Mouse (Mus musculus): ENCODE results near the gene Col27a1. TPM values are rescaled to one million over a fixed set of nuclear protein-coding genes. Genes with fewer than 3 reads are reported as not detected.

The Col27a1 gene
- polyA plus RNA-seq, 1 experiment, result 11.5 TPM

GRCm38 (mm10) chr4:63370897-63371296 lies 157.1 kb downstream of the Col27a1 start:
- DNase-seq, result no peak
- no peak for TF ChIP-seq POLR2A (IDR thresholded peaks at IDR 0.05; ENCODE audit: borderline replicate concordance, extremely low read depth, low read depth, low read length)
- TF ChIP-seq CTCF (IDR thresholded peaks at IDR 0.05; ENCODE audit: insufficient read depth, low read length), result no peak
- no peaks in the 10 kb centered on the region for H3K4me1 ChIP-seq (ENCODE audit: control insufficient read depth, insufficient read depth, low read length)
- no peak overlapping the region for H3K4me3 ChIP-seq (replicated peaks; ENCODE audit: extremely low read depth, low read depth, low read length)
- WGBS, result 67% methylated on average over 7 of the region's 7 CpGs

DNA sequence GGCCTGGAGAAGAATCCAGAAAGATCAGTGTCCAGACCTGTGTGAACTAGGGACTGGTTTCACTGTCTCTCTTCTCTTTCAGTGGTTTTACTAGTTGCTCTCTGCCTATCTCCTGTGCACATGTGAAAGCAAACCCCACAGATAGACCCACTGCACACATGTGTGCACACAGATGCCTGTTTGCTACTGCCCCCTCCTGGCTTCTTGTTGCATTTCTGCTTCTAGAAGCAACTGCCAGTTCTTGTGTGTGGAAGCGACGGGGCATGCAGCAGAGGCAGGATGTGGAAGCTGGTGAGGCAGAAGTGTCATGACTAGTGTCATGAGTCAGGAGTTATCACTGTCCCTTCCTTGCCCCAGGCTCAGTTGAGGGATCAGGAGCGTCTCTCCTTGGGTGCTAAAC lies 158.1 kb downstream of the Col27a1 start:
- WGBS, result 41% methylated on average over 3 of the region's 3 CpGs
- H3K4me3 ChIP-seq (replicated peaks; ENCODE audit: extremely low read depth, low read depth, low read length), result no peak overlapping the region
- TF ChIP-seq POLR2A (IDR thresholded peaks at IDR 0.05; ENCODE audit: borderline replicate concordance, extremely low read depth, low read depth, low read length), result no peak
- TF ChIP-seq CTCF (IDR thresholded peaks at IDR 0.05; ENCODE audit: insufficient read depth, low read length), result peak; percentile 57
- H3K4me1 ChIP-seq (ENCODE audit: control insufficient read depth, insufficient read depth, low read length), result no peaks in the 10 kb centered on the region
- DNase-seq, result no peak

DNA sequence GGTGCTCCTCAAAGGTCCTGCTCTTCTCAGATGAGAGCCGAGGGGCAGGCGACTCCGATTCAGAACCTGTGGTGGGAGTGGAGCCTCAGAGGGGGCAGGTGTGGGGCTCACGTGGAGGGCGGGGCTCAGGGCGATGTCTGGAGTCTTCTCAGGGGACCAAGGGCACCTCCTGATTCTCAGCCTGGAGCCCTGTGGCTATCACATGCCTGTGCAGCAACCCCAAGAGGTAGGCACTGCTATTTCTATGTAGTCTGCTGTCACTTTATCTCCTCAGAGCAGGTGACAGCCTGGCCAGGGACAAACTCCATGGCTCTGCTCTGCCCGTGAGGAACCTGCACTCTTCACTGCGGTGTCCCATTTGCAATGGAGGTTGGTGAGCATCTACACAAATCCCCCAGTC lies 159.6 kb downstream of the Col27a1 start:
- H3K4me1 ChIP-seq (ENCODE audit: control insufficient read depth, insufficient read depth, low read length), result no peaks in the 10 kb centered on the region
- no peak for TF ChIP-seq CTCF (IDR thresholded peaks at IDR 0.05; ENCODE audit: insufficient read depth, low read length)
- TF ChIP-seq POLR2A (IDR thresholded peaks at IDR 0.05; ENCODE audit: borderline replicate concordance, extremely low read depth, low read depth, low read length), result no peak
- H3K4me3 ChIP-seq (replicated peaks; ENCODE audit: extremely low read depth, low read depth, low read length), result no peak overlapping the region
- no peak for DNase-seq
- WGBS, result 97% methylated on average over 8 of the region's 8 CpGs

GRCm38 (mm10) chr4:63374331-63374730 lies 160.5 kb downstream of the Col27a1 start:
- no peaks in the 10 kb centered on the region for H3K4me1 ChIP-seq (ENCODE audit: control insufficient read depth, insufficient read depth, low read length)
- no peak overlapping the region for H3K4me3 ChIP-seq (replicated peaks; ENCODE audit: extremely low read depth, low read depth, low read length)
- TF ChIP-seq CTCF (IDR thresholded peaks at IDR 0.05; ENCODE audit: insufficient read depth, low read length) (no peak), POLR2A (IDR thresholded peaks at IDR 0.05; ENCODE audit: borderline replicate concordance, extremely low read depth, low read depth, low read length) (no peak)
- no peak for DNase-seq
- 76% methylated on average over 12 of the region's 12 CpGs for WGBS

GRCm38 (mm10) chr4:63375367-63375766 lies 161.6 kb downstream of the Col27a1 start:
- DNase-seq, result no peak
- no peaks in the 10 kb centered on the region for H3K4me1 ChIP-seq (ENCODE audit: control insufficient read depth, insufficient read depth, low read length)
- no peak overlapping the region for H3K4me3 ChIP-seq (replicated peaks; ENCODE audit: extremely low read depth, low read depth, low read length)
- no peak for TF ChIP-seq CTCF (IDR thresholded peaks at IDR 0.05; ENCODE audit: insufficient read depth, low read length)
- TF ChIP-seq POLR2A (IDR thresholded peaks at IDR 0.05; ENCODE audit: borderline replicate concordance, extremely low read depth, low read depth, low read length), result no peak
- WGBS, result 77% methylated on average over 1 of the region's 1 CpGs

DNA sequence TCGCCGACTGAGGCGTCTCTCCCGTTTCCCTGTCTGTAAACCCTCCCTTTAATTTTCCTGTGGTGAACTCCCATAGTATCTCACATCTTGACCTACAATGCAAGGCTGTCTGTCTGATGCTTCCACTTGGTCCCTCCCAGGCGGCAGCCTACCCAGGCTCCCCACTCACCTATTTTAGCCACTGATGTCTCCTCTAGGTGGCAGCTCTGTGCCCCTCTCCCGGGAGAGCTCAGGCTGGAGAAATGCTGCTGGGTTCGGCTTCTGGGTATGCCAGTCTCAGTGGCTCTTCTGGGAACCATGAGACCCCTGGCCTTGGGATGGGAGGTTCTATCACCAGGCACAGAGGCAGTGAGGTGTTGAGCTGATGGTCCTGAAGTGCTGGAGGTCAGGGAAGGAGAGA lies 163.7 kb downstream of the Col27a1 start:
- WGBS, result 72% methylated on average over 7 of the region's 7 CpGs
- TF ChIP-seq CTCF (IDR thresholded peaks at IDR 0.05; ENCODE audit: insufficient read depth, low read length) (0 out of 2 replicates have a peak, but pooled peaks have one; percentile 26), POLR2A (IDR thresholded peaks at IDR 0.05; ENCODE audit: borderline replicate concordance, extremely low read depth, low read depth, low read length) (no peak)

DNA sequence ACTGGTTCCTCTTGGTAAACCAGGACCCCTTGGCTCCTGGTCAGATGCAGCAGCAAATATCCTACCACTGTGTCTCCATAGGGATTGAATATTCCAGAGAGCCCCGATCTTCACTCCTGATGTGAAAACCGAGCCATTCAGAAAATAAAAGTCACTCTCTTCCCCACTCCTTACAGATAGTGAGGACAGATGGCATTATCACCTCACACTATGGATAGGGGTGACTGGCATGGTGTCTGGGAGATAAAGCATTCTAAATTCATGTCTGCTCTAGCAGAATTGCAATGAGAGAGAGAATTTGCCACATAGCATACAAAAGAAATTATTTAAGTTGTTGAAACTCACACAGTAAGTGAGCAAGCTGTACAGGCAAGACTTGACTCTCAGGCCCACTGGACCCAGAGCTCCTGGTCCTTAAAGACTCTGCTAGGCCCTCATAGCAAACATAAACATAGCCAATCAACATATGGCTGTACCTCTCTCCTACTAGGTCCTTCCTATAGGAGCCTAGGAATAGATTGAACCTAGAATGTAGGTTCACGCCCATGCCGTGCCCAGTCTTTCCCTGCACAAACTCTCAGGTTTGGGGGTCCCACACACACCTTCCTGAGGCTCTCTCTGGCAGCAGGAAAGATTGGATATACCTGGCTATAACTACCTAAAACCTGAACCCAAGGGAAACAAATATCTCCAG lies 169.0 kb downstream of the Col27a1 start:
- no peak for DNase-seq
- no peak for TF ChIP-seq CTCF (IDR thresholded peaks at IDR 0.05; ENCODE audit: insufficient read depth, low read length)
- no peak for TF ChIP-seq POLR2A (IDR thresholded peaks at IDR 0.05; ENCODE audit: borderline replicate concordance, extremely low read depth, low read depth, low read length)
- Histone ChIP-seq H3K4me1 (ENCODE audit: control insufficient read depth, insufficient read depth, low read length) (peaks cover 3% of the 10 kb centered on the region; the same call in 1 of the 2 replicates), H3K4me3 (replicated peaks; ENCODE audit: extremely low read depth, low read depth, low read length) (no peak overlapping the region)
- 90% methylated on average over 4 of the region's 4 CpGs for WGBS

More for the DNA sequence above, 163.7 kb downstream of the Col27a1 start:
- H3K4me3 ChIP-seq (replicated peaks; ENCODE audit: extremely low read depth, low read depth, low read length), result no peak overlapping the region
- no peaks in the 10 kb centered on the region for H3K4me1 ChIP-seq (ENCODE audit: control insufficient read depth, insufficient read depth, low read length)
- DNase-seq, result no peak

- peaks cover 3% of the 10 kb centered on the region; the same call in 1 of the 2 replicates for H3K4me1 ChIP-seq (ENCODE audit: control insufficient read depth, insufficient read depth, low read length)
- 86% methylated on average over 12 of the region's 12 CpGs for WGBS
- no peak overlapping the region for H3K4me3 ChIP-seq (replicated peaks; ENCODE audit: extremely low read depth, low read depth, low read length)
- TF ChIP-seq POLR2A (IDR thresholded peaks at IDR 0.05; ENCODE audit: borderline replicate concordance, extremely low read depth, low read depth, low read length) (no peak), CTCF (IDR thresholded peaks at IDR 0.05; ENCODE audit: insufficient read depth, low read length) (no peak)
- DNase-seq, result no peak
Observed at GRCm38 (mm10) chr4:63383474-63383873, 169.7 kb downstream of the Col27a1 start.

DNA sequence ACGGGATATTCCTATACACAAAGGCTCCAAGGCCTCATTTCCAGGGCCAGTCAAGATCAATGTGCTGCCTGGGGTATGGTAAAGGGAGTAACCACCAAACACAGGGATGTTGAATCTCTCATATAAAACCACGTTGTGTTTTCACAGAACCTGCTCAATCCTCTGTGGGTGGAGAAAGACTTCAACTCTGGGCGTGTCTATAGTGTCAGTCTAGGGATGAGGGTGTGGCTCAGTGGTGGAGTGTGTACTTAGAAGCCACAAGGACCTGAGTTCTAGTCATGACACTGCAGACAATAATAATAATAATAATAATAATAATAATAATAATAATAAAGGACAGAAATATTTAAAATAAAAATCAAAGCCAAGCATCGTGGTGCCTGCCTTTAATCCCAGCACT lies 170.5 kb downstream of the Col27a1 start:
- DNase-seq, result no peak
- H3K4me1 ChIP-seq (ENCODE audit: control insufficient read depth, insufficient read depth, low read length), result peaks cover 3% of the 10 kb centered on the region; the same call in 1 of the 2 replicates
- H3K4me3 ChIP-seq (replicated peaks; ENCODE audit: extremely low read depth, low read depth, low read length), result no peak overlapping the region
- 80% methylated on average over 4 of the region's 4 CpGs for WGBS
- TF ChIP-seq POLR2A (IDR thresholded peaks at IDR 0.05; ENCODE audit: borderline replicate concordance, extremely low read depth, low read depth, low read length) (no peak), CTCF (IDR thresholded peaks at IDR 0.05; ENCODE audit: insufficient read depth, low read length) (no peak)

Other genes starting within 250 kb of the Col27a1 start
- 1.5 and 1.6 TPM in 2 replicates for gene Zfp618, start 248.4 kb upstream of the Col27a1 start, polyA plus RNA-seq (2012; rRNA removed)
- 0.26 and 1.4 TPM in 2 replicates for gene Ambp, start 59.2 kb upstream of the Col27a1 start, polyA plus RNA-seq (2012; rRNA removed)
- gene Kif12, start 41.9 kb upstream of the Col27a1 start, polyA plus RNA-seq (2012; rRNA removed), result 0.11 TPM in 1 of 2 replicates, not detected in the other
- 3.9 and 4.7 TPM in 2 replicates for gene Orm1, start 130.6 kb downstream of the Col27a1 start, polyA plus RNA-seq (2012; rRNA removed)
- 0.22 and 0.50 TPM in 2 replicates for gene Orm3, start 142.2 kb downstream of the Col27a1 start, polyA plus RNA-seq (2012; rRNA removed)
- 0.45 and 0.49 TPM in 2 replicates for gene Orm2, start 148.4 kb downstream of the Col27a1 start, polyA plus RNA-seq (2012; rRNA removed)
- 22.2 and 22.7 TPM in 2 replicates for gene Akna, start 189.3 kb downstream of the Col27a1 start, polyA plus RNA-seq (2012; rRNA removed)